Mouse (Mus musculus) left cerebral cortex, adult 2 months (tissue): ENCODE measurements around the gene Vegfd. TPM values are rescaled to one million over a fixed set of nuclear protein-coding genes. Genes with fewer than 3 reads are reported as not detected.

Source experiments
- DNase-seq, 2 experiments: peaks; one replicate each; pipeline ENCODE4 v3.0.0; 2021 to 2022; ENCODE audit warnings: low spot score in 2 of 2, mixed read lengths in 1 of 2; ENCODE audit errors: extremely low spot score in 1 of 2
- H3K27ac ChIP-seq: fragments of 200-600 bp; 2 replicates; pipeline ENCODE4 v1.8.1; 2022
- H3K4me3 ChIP-seq: fragments of 200-600 bp; 2 replicates; pipeline ENCODE4 v1.8.1; 2022
- CTCF ChIP-seq: fragments of 200-600 bp; IDR thresholded peaks from 2 replicates; pipeline ENCODE4 v1.8.1; 2022; ENCODE audit warnings: antibody characterized with exemption, mild to moderate bottlenecking, moderate library complexity
- intact Hi-C: fragments of 180-260 bp; cut with DNase I; formaldehyde crosslinking; loops from one replicate; pipeline ENCODE4 v1.15.1; 2025
- total RNA-seq, 2 experiments: library from RNA; stranded (reverse); gene quantifications; 2 replicates each; pipeline ENCODE4 v1.2.3; 2021

The Vegfd gene
- total RNA-seq, 2 experiments from 2014 or later, result 1.5 to 2.6 TPM

DNA sequence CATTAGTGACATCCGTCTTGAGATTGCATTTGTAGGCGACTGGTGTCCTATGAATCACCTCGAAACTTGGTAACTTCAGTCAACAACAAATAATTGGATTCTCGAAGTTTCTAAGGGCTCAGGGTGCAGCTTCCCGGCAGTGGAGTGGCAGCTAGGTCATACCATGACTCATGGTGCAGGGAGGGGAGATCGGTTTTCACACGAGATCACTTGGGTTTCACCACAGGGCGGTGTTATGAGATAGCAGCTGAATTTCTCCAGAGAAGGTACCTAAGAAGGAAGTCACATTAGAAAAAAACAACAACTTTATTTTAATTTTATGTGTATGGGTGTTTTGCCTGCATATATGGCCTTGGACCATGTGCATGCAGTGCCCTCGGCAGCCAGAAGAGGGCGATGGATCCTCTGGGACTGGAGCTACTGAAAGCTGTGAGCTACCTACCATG, 73.0 kb downstream of the Vegfd start:
- no peak overlapping the region for H3K4me3 ChIP-seq
- no peak for DNase-seq
- intact Hi-C loops, result loop anchor here (5.0 kb wide), 1 partner anchor 49 kb away; no protein-coding TSS in a partner anchor
- no peak overlapping the region for H3K27ac ChIP-seq
- TF ChIP-seq CTCF, result no peak; the same call in 1 of the 2 replicates

DNA sequence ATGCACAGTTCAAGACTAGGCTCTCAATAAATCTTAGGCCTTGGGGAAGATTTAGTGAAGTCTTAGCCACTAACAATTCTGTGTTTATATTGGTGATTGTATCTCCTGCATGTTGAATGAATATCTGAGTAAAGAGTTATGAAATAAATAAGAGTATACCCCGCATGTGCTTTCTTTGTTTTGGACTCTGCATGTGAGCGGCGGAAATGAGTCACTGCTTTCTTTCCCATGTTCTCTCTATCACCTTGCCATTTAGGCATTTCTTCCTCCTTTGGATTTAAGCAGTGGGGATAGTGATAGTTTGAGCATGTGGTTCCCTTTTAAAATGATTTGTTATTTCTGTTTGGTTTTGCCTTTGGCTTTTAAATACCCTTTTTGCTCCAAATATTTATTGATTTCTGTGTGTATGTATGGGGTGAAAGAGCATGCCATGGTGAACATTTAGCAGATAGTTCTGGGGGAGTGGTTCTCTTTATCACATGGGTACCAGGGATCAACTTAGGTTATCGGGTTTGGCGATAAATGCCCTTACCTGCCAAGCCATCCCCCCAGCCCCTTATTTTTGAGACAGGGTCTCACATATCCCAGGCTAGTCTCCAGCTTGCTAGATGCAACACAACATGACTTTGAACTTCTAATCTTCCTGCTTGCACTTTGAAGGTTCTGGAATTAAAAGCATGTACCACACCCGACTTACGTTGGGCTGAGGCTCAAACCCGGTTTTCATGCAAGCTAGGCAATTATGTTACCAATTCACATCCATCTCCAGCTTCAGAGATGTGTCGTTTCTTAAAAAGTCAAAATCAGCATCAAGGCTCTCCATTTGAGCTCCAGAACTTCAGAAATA, 73.9 kb downstream of the Vegfd start:
- intact Hi-C loops, result loop anchor here (5.0 kb wide), 1 partner anchor 50 kb away; no protein-coding TSS in a partner anchor
- DNase-seq, result no peak
- no peak for TF ChIP-seq CTCF
- Histone ChIP-seq H3K4me3 (no peak overlapping the region), H3K27ac (no peak overlapping the region)

- no peak overlapping the region for H3K27ac ChIP-seq
- intact Hi-C loops, result loop anchor here (2.0 to 5.0 kb wide), 2 partner anchors 50 to 263 kb away; no protein-coding TSS in a partner anchor
- DNase-seq, result no peak
These were observed 74.5 kb downstream of the Vegfd start for GRCm38 (mm10) chrX:164447682-164448071.

GRCm38 (mm10) chrX:164449201-164449600, 76.0 kb downstream of the Vegfd start:
- DNase-seq, result no peak
- intact Hi-C loops, result loop anchor here (2.0 to 5.0 kb wide), 2 partner anchors 52 to 264 kb away; no protein-coding TSS in a partner anchor

More at GRCm38 (mm10) chrX:164447682-164448071, 74.5 kb downstream of the Vegfd start:
- no peak for TF ChIP-seq CTCF
- no peak overlapping the region for H3K4me3 ChIP-seq

More at GRCm38 (mm10) chrX:164449201-164449600, 76.0 kb downstream of the Vegfd start:
- TF ChIP-seq CTCF, result peak; percentile 57
- H3K4me3 ChIP-seq, result no peak overlapping the region
- no peak overlapping the region for H3K27ac ChIP-seq

Other genes with a start within 250 kb of the Vegfd start
- gene Ace2, start 234.0 kb upstream of the Vegfd start, total RNA-seq, result 1 to 10 TPM; 1.1 to 1.7 TPM
- 1 to 10 TPM in 1 of 2 experiments, under 1 TPM in 1; 0.82 to 1.4 TPM for gene Bmx, start 115.2 kb upstream of the Vegfd start, total RNA-seq
- gene Pir, start 104.0 kb upstream of the Vegfd start, total RNA-seq, result 1 to 10 TPM; 6.1 to 7.4 TPM
- gene Piga, start 46.4 kb downstream of the Vegfd start, total RNA-seq, result 1 to 10 TPM; 5.3 to 5.5 TPM
- gene Asb11, start 63.6 kb downstream of the Vegfd start, total RNA-seq, result 1 to 10 TPM; 3.9 to 7.0 TPM
- gene Asb9, start 132.9 kb downstream of the Vegfd start, total RNA-seq, result not detected